Mouse (Mus musculus) yolk sac, embryonic 10.5 days (tissue): Measurements from ENCODE around the gene Lrrc23.

Experiments
- DNase-seq: peaks from one replicate; pipeline ENCODE4 v3.0.0-alpha.2; 2017; ENCODE audit warnings: low spot score

Lrrc23 gene

GRCm38 (mm10) chr6:124741842-124742241, 37.7 kb downstream of the Lrrc23 start:
- DNase-seq: no peak

GRCm38 (mm10) chr6:124740888-124741761, 38.4 kb downstream of the Lrrc23 start, which contains the start of gene Grcc10:
Gene Grcc10, minus strand, starts transcription at chr6:124741374.
- peak; percentile 94 for DNase-seq

- peak; percentile 79 for DNase-seq
Measured at GRCm38 (mm10) chr6:124740211-124740887, 39.2 kb downstream of the Lrrc23 start.

DNA sequence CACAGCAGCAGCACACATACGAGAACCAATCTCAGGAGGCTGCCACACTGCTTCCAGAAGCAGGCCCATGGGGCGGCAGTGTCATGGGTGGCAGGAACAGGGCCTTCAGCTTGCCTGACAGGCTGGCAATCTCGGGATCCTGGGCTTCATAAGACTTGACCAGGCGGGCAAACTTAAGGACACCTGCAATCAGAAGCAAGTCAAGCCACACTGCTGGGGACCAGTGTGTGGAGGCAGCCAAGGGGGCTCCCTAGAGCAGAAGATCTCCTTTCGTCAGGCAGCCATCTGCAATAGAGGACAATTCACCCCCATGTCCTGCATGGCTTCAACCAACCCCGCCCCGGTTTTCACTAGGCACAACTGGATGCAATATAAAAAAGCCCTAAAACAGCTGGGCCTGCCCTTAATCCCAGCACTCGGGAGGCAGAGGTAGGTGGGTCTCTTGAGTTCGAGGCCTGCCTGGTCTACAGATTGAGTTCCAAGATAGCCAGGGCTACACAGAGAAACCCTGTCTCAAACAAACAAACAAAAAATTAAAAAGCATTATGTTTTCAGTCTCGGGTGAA, 40.2 kb downstream of the Lrrc23 start:
- no peak for DNase-seq

GRCm38 (mm10) chr6:124738511-124739023, 41.0 kb downstream of the Lrrc23 start, which contains the start of gene Ptpn6:
Gene Ptpn6, minus strand, starts transcription at chr6:124738714.
- DNase-seq: peak; percentile 89

DNA sequence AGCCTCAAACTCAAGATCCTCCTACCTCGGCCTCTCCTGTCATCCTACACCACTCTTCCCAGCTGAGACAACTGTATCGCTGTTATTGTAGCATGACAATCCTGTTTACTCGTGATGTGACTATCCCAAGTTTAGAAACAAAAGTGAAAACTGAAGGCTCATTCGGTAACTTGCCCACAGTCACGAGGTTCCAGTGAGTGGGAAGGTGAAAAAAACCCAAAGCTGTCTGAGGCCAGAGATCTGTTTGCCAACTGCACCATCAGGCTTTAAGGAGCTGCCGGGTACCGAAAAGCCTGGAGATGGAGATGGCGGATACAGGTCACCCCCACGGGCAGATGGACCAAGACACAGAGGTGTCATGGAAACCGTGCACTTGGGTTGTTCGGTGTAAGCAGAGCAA, 42.5 kb downstream of the Lrrc23 start:
- no peak for DNase-seq

DNA sequence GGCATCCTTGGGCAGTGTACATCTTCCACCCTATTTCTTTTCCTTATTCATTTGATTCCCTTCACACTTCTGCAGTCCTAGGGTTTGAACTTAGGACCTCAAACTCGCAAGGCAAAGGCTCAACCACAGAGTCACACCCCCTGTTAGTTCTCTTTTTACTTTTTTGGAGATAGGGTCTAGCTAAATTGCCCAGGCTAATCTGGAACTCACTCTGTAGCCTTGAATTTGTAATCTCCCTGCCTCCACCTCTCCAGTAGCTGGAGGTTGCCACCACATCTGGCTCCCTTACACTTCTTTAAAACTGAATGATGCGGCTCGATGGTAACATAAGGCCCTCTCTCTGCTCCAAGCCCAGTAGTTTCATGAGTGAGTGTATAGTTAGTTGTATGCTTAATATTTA, 45.1 kb downstream of the Lrrc23 start:
- DNase-seq: no peak

- DNase-seq: no peak
Measured at GRCm38 (mm10) chr6:124732476-124733370, 46.8 kb downstream of the Lrrc23 start.

DNA sequence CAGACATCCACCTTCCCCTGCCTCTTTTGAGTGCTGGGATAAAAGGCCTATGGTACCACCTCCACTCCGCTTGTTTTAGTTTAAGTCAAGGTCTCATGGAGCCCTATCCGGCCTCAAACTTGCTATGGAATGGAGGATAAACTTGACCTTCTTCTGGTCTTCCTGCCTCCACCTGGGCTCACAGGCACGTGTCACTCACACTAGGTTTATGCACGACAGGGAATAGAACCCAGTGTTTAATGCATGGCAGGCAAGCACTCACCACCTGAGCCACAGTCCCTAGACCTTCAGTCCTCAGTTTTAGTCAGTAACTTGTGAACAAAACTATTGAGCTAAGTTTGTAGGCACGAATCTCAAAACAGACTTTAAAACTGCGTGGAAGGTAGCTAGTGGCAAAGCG, 48.5 kb downstream of the Lrrc23 start:
- DNase-seq: no peak

- no peak for DNase-seq
Measured at GRCm38 (mm10) chr6:124729850-124730705, 49.4 kb downstream of the Lrrc23 start.

DNA sequence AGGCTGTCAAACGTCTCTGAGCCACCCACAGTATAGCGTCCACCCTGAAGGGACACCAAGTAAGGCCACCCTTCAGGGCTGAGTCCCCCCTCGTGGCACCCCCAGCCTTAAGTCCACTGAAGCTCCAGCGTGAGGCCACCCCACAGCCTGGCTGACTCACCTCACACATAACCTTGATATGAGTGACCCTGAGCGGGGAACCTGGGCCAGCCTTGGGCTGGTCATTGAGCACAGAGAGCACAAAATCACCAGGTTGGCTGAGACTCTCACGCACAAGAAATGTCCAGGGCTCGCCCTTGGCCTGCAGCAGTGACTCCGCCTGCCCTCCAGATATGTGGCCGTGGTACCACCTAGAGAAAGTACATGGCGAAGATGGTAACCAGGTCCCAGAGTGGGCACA, 50.9 kb downstream of the Lrrc23 start:
- DNase-seq: no peak

- DNase-seq: no peak
Measured at GRCm38 (mm10) chr6:124724472-124724871, 55.1 kb downstream of the Lrrc23 start.

DNA sequence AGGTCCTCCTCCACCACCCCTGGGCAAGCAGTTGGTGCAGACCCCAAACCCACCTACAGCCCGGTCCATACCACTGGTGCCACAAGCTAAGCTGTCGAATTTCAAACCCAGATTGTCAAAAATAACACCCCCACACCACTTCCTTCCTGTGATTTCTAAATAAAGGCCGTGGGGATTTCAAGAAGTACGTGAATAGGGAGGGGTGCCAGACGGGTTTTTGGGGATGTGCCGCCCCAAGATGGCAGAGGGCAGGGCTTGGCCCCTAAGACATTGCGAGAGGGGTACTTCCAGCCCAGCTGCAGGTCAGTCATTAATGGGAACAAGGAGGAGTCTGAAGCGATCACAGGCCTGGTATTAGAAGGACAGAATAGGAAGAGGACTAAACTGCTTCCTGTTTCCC, 56.0 kb downstream of the Lrrc23 start:
- no peak for DNase-seq

GRCm38 (mm10) chr6:124722876-124723473, 56.6 kb downstream of the Lrrc23 start:
- no peak for DNase-seq

DNA sequence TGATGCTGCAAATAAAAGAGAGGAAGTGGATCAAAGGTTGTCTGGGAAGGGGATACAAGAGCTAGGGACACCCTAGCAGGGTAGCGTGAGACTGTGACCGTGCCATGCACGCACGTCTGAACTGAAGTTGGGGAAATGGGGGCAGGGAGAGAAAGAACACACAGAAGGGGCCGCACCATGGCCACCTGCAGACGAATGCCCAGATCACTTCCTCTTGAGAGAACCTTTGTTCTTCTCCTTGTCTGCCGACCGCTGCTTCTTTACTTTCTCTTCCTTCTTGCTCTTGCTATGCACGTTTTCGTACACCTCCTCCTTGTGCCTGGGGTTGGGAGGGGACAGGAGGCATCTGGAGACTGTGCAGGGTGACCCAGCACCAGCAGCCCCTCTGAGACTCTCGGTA, 58.6 kb downstream of the Lrrc23 start:
- DNase-seq: no peak
